Mouse (Mus musculus) kidney, postnatal 36 days (tissue): ENCODE results near the gene Arl1.
A peak's percentile ranks its signal among the peaks of the same experiment; 100 is the strongest.
"Not testable (repeated sequence)": the region's sequence is repeated elsewhere in the genome, so short reads cannot be mapped to it uniquely, and the experiment has no call there.

Experiments
- DNase-seq, 2 experiments: peaks; one replicate each; pipeline ENCODE4 v3.0.0; 2021 to 2022; ENCODE audit warnings: mixed read lengths in 2 of 2

The Arl1 gene

GRCm38 (mm10) chr10:88730571-88731495, at the start of gene Arl1:
Arl1 (plus strand) TSS chr10:88730858.
- DNase-seq = peak; percentile 94 to 96

- no peak for DNase-seq
Measured at GRCm38 (mm10) chr10:88682904-88683563, 47.6 kb upstream of the Arl1 start.

- no peak for DNase-seq
Measured at GRCm38 (mm10) chr10:88684925-88685324, 45.7 kb upstream of the Arl1 start, which contains the start of gene Spic. Spic (minus strand) TSS chr10:88685015.

- no peak for DNase-seq
Measured at GRCm38 (mm10) chr10:88700938-88701337, 29.7 kb upstream of the Arl1 start.

GRCm38 (mm10) chr10:88708671-88709523, 21.8 kb upstream of the Arl1 start:
- no peak for DNase-seq

GRCm38 (mm10) chr10:88712359-88712758, 18.3 kb upstream of the Arl1 start:
- peak in 1 of 2 experiments; percentile 8 for DNase-seq

GRCm38 (mm10) chr10:88714744-88715143, 15.9 kb upstream of the Arl1 start:
- no peak for DNase-seq

- DNase-seq = no peak
Measured at GRCm38 (mm10) chr10:88715621-88716020, 15.0 kb upstream of the Arl1 start.

- DNase-seq = no peak
Measured at GRCm38 (mm10) chr10:88716986-88717755, 13.5 kb upstream of the Arl1 start.

- DNase-seq = no peak
Measured at GRCm38 (mm10) chr10:88717756-88718025, 13.0 kb upstream of the Arl1 start.

- DNase-seq = no peak
Measured at GRCm38 (mm10) chr10:88719618-88720017, 11.0 kb upstream of the Arl1 start.

GRCm38 (mm10) chr10:88725343-88725742, 5.3 kb upstream of the Arl1 start:
- peak; percentile 36 to 72 for DNase-seq

GRCm38 (mm10) chr10:88727128-88727527, 3.5 kb upstream of the Arl1 start:
- peak; percentile 48 to 81 for DNase-seq

GRCm38 (mm10) chr10:88728166-88728565, 2.5 kb upstream of the Arl1 start:
- DNase-seq = no peak

GRCm38 (mm10) chr10:88731496-88732308, 1.0 kb downstream of the Arl1 start:
- DNase-seq = peak in 1 of 2 experiments; percentile 4

- no peak for DNase-seq
Measured at GRCm38 (mm10) chr10:88732309-88732622, 1.6 kb downstream of the Arl1 start.

GRCm38 (mm10) chr10:88739074-88739473, 8.4 kb downstream of the Arl1 start:
- not testable (repeated sequence) for DNase-seq

- DNase-seq = no peak
Measured at GRCm38 (mm10) chr10:88739818-88740217, 9.2 kb downstream of the Arl1 start.

GRCm38 (mm10) chr10:88740781-88741180, 10.1 kb downstream of the Arl1 start:
- no peak for DNase-seq

GRCm38 (mm10) chr10:88741426-88741825, 10.8 kb downstream of the Arl1 start:
- DNase-seq = no peak

GRCm38 (mm10) chr10:88761524-88762212, 31.0 kb downstream of the Arl1 start:
- no peak for DNase-seq
